Mouse (Mus musculus) small intestine, adult 10 weeks (tissue): Measurements from ENCODE around the gene Kcna10. TPM values are rescaled to one million over a fixed set of nuclear protein-coding genes. Genes with fewer than 3 reads are reported as not detected.

ENCODE experiments used
- polyA plus RNA-seq: library from polyadenylated mRNA; stranded (reverse); fragments of 350-450 nt; fragmentation: Illumina TruSeq; extraction: RNeasy Lipid Tissue Mini Kit (QIAGEN cat#74804); gene quantifications from one replicate; pipeline ENCODE4 v1.2.3, GENCODE M21; 2014; ENCODE audit warnings: low replicate concordance

Kcna10 gene
- not detected for polyA plus RNA-seq

GRCm38 (mm10) chr3:107182756-107183155 is at the start of gene Kcna10:
Gene Kcna10, plus strand, starts transcription at chr3:107183056.

GRCm38 (mm10) chr3:107221608-107222007 is 38.8 kb downstream of the Kcna10 start, which contains the start of gene Cym:
Gene Cym, minus strand, starts transcription at chr3:107221732.

DNA sequence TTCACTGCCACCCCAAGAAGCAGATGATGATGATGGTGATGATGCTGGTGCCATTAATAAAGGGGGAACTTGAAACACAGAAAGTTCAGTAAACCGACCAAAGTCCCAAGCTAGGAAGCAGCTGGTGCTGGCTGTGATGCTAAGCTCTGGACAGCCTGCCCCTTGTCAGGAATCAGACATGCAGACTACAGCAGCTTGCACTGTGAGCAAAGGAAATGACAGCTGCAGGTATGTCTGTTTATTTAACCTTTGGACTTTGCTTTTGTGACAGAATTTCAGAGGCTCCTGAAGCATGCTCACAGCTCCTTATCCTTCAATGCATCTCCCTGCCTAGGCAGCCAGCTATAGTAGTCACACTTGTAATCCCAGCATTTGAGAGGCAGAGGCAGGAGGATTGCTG is 47.7 kb downstream of the Kcna10 start, which contains the start of gene A630076J17Rik:
TSS of gene A630076J17Rik (plus strand) at position 88 of the 400 bp plus-strand sequence.

GRCm38 (mm10) chr3:107239607-107240006 is 56.8 kb downstream of the Kcna10 start, which contains the start of gene Prok1:
Gene Prok1, minus strand, starts transcription at chr3:107239707.

Other genes starting within 250 kb of the Kcna10 start
- gene Kcna3, start 146.9 kb upstream of the Kcna10 start, polyA plus RNA-seq = not detected
- gene Kcna2, start 81.9 kb upstream of the Kcna10 start, polyA plus RNA-seq = 2.0 TPM
- 0.93 TPM for gene Cym, start 38.7 kb downstream of the Kcna10 start, polyA plus RNA-seq
- gene A630076J17Rik, start 47.6 kb downstream of the Kcna10 start, polyA plus RNA-seq = not detected
- not detected for gene Prok1, start 56.7 kb downstream of the Kcna10 start, polyA plus RNA-seq
- 113 TPM for gene Lamtor5, start 95.8 kb downstream of the Kcna10 start, polyA plus RNA-seq
- 0.37 TPM for gene Slc16a4, start 108.2 kb downstream of the Kcna10 start, polyA plus RNA-seq
- gene Rbm15, start 150.6 kb downstream of the Kcna10 start, polyA plus RNA-seq = 15.1 TPM